Mouse (Mus musculus) leukemia stem cell, adult 10-12 weeks (primary cell): ENCODE measurements around the gene Ddi2. TPM values are rescaled to one million over a fixed set of nuclear protein-coding genes. Genes with fewer than 3 reads are reported as not detected.

ENCODE experiments used
- polyA plus RNA-seq: library from polyadenylated mRNA; stranded (reverse); fragments of >175 nt; gene quantifications from 2 replicates; pipeline ENCODE4 v1.2.3, GENCODE M21; 2012; ENCODE audit warnings: low replicate concordance

Gene Ddi2
- polyA plus RNA-seq = 3.7 and 18.6 TPM in 2 replicates

DNA sequence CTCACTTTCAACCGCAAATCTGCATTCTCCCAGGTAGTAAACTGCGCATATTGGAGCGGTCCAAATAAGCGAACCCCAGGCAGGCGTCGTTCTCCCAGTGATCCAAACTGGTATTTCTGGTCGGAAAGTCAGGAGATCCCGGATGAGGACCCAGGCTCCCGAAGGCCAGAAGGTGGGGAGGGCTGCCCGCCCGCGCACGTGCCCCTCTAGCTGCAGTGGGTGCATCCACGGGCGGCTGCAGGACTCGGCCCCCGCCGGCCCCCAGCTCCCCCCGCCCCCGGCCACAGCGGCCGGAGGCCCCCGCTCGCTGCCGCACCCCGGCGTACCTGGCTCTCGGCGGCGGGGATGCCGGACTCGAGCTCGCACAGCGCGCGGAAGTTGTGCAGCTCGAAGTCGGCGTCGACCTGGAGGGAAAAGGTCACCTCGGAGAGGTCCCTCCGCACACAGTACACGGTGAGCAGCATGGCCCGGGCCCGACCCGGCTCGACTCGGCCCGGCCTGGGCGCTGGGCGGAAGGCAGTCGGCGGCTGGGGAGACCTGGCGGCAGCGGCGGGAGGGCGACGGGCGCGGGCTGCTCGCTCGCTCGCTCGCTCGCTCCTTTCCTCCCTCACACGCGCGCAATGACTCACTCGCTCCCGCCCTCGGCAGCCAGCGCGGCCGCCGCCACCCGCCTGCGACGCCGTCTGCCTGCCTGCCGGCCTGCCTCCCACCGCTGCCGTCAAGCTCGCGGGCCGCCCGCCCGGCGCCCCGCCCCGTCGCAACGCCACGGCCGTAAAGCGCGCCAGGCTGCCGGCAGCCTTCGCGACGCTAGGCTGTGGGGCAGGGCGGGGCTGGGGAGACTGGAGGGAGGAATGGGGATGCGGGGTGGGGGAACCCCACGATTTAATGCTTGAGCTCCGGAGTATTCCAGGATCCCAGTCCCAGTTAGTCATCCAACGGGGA, at the start of gene Ddi2:
TSS of gene Ddi2 (minus strand) at position 689 of the 942 bp plus-strand sequence.

DNA sequence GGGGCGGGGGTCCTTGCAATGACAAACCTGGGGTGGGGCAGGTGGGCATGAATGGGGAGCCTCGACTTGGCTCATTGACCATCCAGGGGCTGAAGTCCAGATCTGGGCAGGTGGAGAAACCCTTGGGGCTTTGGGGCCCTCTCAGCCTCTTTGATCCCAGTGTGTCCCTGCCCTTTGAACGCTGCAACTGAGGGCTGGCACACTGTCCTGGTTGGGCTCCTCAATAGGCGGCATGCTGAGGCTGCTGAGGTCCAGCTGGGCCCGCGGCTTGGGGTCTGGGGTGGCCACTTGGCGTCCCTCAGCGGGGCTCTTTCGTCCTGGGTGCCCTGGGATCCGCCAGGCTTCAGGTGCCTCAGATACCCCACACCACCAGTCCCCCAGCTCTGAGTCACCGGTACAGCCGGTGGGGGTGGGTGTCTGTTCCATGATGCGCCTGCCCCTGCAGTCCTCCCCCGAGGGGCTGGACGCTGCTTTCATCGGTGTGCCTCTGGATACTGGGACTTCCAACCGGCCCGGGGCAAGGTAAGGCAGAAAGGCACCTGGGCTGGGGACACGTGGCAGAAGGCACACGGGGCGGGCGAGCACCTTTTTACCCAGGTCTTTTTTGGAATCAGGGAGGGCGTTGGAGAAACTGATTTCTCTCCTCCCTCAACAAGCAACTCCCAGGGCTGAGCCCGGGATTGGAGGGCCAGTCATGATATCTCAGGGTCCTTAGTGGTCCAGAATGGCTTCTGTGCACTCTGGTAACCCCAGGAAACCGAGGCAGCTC, 23.5 kb upstream of the Ddi2 start, which contains the start of gene Agmat:
TSS of gene Agmat (plus strand) at position 95 of the 769 bp plus-strand sequence.

DNA sequence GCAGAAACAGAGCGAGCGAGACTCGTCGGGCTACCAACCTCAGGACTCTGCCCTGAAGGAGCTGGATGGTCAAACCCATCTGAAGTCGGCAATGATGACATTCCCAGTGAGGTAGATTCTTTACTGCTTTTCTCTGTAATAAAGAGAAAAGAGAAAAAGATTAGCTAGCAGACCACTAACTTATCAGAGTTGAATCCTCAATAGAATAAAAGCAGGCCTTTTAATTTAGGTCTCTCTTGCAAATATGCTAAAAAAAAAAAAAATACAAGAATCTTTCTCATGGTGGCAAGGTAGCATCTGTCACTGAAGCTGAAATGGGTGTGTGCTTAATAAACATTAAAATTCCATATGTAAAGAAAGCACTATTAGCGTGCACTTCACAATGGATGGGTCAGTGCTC, 37.7 kb downstream of the Ddi2 start, which contains the start of gene Rsc1a1:
TSS of gene Rsc1a1 (minus strand) at position 101 of the 400 bp plus-strand sequence.

DNA sequence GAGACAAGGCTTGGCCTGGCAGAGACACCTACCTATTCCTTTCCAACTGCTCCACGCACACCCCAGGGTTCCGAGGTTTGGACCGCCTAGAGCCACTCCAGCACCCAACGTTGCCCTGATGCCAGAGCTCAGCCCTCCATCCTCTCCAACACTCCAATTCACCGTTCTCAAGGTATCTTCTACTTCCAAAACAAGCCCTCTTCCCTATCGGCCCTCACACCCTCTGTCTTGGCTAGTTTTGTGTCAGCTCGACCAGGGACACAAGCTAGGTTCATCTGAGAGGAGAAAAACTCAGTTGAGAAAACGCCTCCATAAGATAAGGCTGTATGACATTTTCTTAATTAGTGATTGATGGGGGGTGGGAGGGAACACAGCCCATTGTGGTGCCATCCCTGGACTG, 58.4 kb downstream of the Ddi2 start, which contains the start of gene Plekhm2:
TSS of gene Plekhm2 (minus strand) at position 101 of the 400 bp plus-strand sequence.

Other genes starting within 250 kb of the Ddi2 start
- gene Spen, start 184.8 kb downstream of the Ddi2 start, polyA plus RNA-seq = 261 and 418 TPM in 2 replicates
- 2.7 TPM in 2 replicates for gene Fblim1, start 117.3 kb downstream of the Ddi2 start, polyA plus RNA-seq
- gene Tmem82, start 104.8 kb downstream of the Ddi2 start, polyA plus RNA-seq = 0.39 and 0.51 TPM in 2 replicates
- gene Slc25a34, start 99.6 kb downstream of the Ddi2 start, polyA plus RNA-seq = not detected in 2 replicates
- 22.8 and 33.3 TPM in 2 replicates for gene Plekhm2, start 58.5 kb downstream of the Ddi2 start, polyA plus RNA-seq
- 12.9 TPM in 1 of 2 replicates, not detected in the other for gene Rsc1a1, start 37.8 kb downstream of the Ddi2 start, polyA plus RNA-seq
- not detected in 2 replicates for gene Agmat, start 23.3 kb upstream of the Ddi2 start, polyA plus RNA-seq
- gene Dnajc16, start 67.5 kb upstream of the Ddi2 start, polyA plus RNA-seq = 2.2 and 3.2 TPM in 2 replicates
- 30.7 and 39.1 TPM in 2 replicates for gene Casp9, start 70.2 kb upstream of the Ddi2 start, polyA plus RNA-seq
- not detected in 2 replicates for gene Cela2a, start 102.7 kb upstream of the Ddi2 start, polyA plus RNA-seq
- gene Ctrc, start 122.9 kb upstream of the Ddi2 start, polyA plus RNA-seq = not detected in 2 replicates
- gene Efhd2, start 151.5 kb upstream of the Ddi2 start, polyA plus RNA-seq = 50.4 and 71.5 TPM in 2 replicates